Mouse (Mus musculus) cerebellum, adult 9-11 months (tissue): ENCODE measurements at regions not wholly inside any gene's neighbourhood (a gene's known extent, or its start where the extent isn't known, plus 50 kb on each side); places are given as distances from the start of the nearest gene placed in this dataset.
A peak's percentile ranks its signal among the peaks of the same experiment; 100 is the strongest.

Source experiments
- DNase-seq: peaks from one replicate; pipeline ENCODE4 v3.0.0; 2022

DNA sequence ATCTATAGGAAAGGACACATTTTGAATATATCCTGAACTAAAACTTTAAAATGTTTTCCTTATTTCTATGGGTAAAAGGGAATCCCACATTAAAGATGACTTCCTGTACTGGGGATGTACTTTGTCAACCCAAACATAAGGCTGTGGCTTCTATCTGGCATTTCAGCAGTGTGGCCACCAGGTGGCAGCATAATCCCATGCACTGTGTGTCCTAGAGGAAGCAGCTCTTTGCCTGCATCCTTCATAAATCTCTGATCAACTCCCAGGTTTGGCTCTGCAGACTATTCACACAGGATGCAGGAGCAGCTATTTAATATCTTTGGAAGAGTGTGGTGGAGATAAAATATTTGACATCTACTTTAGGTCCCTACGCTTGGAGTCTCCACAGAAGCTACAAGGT lies 59.1 kb downstream of the Bmp15 start:
- peak; percentile 24 for DNase-seq

GRCm38 (mm10) chrX:6258523-6258922 lies 62.0 kb downstream of the Bmp15 start:
- DNase-seq, result no peak

- DNase-seq, result no peak
Measured at GRCm38 (mm10) chrX:6254058-6254457, 66.5 kb downstream of the Bmp15 start.

DNA sequence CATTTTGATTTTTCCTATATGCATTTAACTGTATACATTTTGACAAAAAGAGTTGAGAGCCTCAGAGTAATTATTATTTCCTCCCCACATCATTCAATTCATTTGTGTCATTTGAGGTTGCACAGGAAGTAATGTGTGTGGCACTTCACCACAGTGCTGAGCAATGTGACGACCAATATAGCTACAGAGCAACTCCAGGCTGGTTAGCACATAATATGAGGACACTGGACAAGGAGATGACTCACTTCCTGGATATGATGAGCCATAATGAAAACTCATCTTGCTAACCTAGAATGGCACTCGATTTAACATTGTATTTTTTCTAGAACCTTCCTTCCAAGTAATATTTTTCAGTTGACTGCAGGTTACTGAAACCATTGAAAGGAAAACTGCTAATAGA lies 67.6 kb downstream of the Bmp15 start:
- DNase-seq, result no peak
